Mouse (Mus musculus): ENCODE results near the gene Ralgps1.

DNA sequence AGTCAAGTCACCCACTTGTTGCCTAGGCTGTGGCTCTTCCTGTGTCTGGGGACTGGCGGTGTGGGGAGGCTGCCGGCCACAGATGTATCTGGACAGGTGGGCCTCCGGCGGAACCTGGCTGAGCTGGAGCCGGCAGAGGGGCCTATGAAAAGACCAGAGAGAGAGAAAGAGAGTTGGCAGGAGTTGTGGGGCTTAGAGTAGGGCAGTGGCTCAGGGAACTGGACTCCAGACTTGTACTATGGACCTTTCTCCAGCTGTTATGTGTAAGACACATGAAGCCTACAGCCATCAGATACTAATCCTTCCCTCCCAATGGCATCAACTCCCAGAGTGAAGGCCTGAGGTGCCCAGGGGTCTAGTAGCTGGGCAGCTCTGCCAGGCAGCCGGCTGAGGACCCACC lies 212.4 kb downstream of the Ralgps1 start:
- no peak for TF ChIP-seq POLR2A (IDR thresholded peaks at IDR 0.05; ENCODE audit: insufficient read depth, low read depth, low read length)
- TF ChIP-seq CTCF (IDR thresholded peaks at IDR 0.05; ENCODE audit: insufficient read depth, low read depth, low read length) = no peak
